Mouse (Mus musculus) adrenal gland, postnatal 25 days (tissue): Measurements from ENCODE around the gene Pcnx. TPM values are rescaled to one million over a fixed set of nuclear protein-coding genes. Genes with fewer than 3 reads are reported as not detected.

ENCODE experiments used
- DNase-seq: peaks from one replicate; pipeline ENCODE4 v3.0.0; 2021; ENCODE audit warnings: mixed read lengths
- total RNA-seq: library from RNA; stranded (reverse); gene quantifications from 2 replicates; pipeline ENCODE4 v1.2.3, GENCODE M21; 2021

The Pcnx gene
- total RNA-seq, 1 experiment from 2014 or later, result 64.0 TPM

DNA sequence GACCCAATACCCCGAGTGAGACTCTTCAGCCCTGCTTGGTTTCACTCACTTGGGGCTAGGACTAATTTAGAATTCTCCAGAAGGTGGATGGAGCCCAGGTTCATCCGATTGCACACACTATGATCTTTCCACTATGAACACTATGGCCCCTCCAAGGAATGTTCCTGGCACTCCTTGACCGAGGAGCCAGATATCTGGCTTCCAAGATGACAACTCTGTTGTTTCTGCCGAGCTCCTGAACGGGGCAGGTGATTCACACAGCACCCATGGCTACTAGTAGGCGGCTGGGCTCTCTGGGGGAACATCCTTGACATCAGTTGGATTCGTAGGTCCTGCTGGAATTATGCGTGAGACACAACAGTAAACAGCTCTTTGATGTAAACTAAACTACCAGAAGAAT is 4.8 kb upstream of the Pcnx start:
- DNase-seq, result no peak

DNA sequence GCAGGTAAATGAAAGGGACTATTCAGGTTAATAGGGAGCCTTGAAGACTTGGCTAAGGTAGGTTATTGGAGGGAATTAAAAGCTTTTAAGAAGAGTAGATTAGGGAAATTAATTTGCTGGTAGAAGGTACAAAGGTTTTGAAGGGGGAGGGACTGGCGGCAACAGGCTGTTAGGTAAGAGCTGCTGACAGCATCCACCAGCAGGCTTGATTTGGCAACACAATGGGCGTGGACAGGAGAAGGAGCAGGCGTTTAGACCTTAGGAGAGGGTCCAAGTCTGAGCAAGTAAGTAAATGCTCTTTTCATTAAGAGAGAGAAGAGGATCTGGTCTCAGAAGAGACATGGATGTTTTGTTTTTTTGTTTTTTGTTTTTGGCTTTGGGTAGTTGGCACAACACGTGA is 3.1 kb upstream of the Pcnx start:
- no peak for DNase-seq

DNA sequence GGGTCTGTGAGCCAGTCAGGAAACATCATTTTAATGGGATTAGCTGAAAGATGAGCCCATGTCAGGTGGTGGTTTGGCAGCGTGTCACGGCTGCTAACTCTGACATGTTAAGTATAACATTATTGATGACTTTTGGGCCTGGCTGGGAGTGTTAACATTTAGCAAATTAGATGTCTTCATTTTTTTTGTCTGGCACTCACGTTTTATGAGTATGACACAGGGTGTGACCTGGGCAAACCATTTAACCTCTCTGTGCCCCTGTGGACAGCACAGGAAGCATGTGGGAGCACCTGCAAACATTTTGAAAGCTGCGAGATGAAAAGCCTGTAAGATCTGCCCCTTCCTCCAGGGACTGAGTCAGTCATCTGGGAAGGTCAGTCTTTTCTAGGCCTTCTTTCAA is 2.6 kb upstream of the Pcnx start:
- no peak for DNase-seq

DNA sequence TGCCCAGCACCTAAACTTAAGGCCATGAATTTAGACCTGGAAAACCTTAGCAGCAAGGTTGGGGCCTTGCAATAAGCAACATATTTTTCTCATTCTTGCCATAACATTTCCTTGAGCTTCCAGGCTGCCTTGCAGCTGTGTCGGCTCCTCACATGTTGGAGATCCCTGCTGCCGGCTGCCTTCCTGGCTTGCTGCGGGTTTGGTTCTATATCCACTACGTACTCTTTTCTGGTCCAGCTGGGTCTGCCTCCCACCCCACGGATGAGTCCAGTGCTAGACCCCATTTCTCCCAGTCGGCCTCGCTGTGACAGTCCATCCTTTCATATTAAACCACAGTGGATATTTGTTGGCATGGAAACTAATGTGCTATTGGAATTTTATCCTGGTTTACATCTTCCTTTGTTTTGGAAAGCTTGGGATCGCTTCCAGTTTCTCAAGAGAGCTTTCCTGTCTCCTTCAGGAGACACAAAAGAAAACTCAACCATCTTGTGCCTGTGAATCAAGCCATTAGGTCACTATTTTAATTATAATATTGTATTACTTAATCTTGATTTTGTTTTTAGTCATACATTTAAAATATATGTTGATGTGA is 1.7 kb upstream of the Pcnx start:
- DNase-seq, result no peak

DNA sequence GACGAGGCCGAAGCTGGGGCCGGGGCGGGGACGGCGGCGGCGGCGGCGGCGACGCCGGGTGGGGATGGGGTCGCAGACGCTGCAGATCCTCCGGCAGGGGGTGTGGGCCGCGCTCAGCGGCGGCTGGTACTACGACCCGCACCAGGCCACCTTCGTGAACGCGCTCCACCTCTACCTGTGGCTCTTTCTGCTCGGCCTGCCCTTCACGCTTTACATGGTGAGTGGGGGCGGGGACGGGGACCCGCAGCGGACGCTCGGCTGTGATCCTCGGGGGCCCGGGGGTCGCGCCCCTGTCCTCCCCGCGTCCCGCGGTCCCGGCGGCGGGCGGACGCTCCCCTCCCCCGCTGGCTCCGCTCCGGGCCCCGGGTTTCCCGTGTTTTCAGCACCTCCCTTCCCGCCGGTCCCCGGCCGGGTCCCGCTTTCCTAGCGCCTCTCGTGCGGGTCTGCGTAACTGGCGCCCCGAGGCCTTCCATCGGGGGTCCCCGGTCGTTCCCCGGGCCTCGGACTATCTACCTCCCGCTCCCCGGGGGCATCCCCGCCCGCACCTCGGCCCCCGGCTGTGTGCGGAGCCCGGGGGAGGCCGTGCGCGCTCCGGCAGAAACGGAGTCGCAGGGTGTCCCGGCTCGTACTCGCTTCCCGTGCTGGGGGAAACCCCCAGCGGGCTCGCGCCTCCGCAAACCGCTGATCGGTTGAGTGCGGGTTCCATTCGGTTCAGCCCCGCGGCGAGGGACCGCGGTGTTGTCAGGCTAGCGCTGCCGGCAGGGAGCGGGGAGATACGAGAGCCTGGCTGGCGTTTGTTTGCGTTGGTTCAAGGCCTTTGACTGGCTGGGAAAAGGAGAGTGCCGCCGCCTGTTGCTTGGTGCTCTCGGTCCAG is 722 bp downstream of the Pcnx start:
- peak; percentile 67 for DNase-seq

DNA sequence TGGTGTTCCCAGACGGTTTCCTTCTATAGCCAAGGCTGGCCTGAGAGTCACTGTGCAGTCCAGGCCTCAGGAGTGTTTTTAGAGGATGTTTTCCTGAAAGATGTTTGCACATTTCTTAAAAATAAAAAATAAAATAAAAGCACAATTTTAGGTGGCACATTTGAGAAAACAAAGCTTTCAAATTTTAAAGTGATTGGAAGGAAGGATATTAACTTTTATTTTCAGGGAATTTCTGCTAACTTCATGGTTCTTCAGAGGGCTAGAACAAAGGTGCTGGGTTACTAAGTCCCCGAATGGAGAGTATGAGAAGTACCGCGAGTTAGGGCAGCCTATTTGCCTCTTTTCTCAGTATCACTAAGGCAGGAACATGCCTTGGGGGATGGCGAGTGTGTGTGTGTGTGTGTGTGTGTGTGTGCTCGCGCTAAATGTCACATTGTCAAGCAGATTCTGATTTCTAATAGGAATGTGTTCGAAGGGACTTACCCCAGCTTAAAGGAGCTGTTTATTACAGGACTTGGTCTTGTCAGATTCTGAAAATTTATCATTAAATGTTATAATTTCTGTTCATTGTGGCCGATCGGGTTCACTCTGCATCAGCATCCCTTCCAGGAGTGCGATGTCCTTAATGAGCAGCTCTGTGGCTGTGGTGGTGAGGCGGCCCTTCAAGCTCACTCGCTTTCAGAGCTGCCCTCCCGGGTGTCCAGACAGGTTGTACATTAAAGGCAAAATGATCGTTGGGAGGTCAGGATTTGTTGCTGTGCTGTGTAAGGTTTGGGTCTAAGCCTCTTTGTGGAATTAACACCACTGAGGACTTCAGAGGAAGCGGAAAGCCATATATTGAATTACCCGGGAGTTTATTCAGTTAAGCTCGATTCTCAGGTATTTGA is 1.6 kb downstream of the Pcnx start:
- no peak for DNase-seq

DNA sequence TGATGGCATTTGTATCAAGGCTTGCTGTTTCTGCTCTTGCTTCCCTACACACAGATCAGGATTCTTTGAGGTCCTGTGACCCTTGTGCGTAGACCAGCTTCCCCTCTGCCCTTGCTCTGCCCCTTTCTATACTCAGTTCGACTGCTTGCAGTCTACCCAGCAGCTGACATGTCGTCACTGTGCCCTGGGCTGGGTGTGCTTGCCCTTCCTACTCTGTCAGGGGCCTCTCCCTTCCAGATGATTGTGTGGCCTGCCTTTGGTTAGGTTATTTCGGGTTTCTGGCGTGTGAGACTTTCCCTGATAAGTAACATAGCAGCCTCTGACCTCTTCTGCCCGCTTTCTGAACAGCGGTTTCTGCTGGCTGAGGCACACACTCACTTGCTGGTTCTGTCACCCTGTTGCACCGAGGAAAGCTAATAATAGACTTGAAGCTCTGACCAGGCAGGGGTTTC is 2.6 kb downstream of the Pcnx start:
- DNase-seq, result no peak

DNA sequence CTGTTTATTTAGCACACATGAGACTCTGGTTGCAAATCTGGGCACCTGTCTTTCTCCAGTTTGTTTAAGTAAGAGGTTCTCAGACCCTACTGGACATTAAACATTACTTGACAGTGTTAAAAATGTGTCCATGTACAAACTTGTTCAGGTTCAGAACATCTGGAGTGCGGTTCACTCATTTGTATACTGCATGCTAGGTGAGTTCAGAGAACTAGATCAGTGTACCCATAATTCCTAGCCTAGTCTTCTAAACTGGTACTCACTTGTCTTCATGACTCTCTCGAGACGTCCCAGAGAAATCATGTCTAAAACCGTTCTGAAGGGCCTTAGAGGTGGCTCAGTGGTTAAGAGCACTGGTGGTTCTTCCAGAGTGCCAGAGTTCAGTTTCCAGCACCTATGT is 4.1 kb downstream of the Pcnx start:
- no peak for DNase-seq

DNA sequence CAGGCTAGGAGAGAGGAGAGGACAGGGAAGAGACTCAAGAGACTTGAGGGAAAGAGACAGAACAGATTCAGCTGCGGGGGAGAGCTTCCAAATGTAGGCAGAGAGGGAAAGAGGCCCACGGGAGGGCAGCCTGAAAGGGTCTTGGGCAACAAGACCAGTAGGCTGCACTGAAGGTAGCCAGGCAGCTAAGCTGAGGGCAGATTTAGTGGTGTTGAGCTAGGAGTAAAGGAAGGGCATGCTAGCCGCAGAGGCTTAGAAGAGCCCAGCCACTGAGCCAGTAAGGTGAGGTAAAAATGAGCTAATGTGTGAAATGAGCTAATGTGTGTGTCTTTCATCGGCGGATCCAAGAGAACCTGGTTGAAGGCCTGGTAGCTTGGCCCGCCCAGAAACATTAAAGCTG is 5.4 kb downstream of the Pcnx start:
- DNase-seq, result no peak

DNA sequence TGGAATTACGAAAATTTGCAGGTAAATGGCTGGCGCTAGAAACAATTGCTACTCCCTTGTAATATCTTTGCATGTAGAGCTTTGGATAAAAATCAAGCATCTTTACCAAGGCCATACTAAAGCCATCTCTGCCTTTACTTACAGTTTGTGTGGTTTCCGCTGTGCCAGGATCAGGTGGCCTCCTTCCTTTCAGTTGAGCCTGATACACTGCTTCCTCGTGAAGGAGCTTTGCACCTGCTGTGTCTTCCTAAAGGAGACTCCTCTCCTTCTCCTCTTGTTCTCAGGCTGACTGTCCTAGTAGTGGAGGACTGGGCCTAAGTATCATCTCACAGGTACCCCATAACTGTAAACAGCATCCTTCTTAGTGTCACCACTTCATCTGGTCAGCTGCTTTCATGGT is 7.5 kb downstream of the Pcnx start:
- DNase-seq, result no peak

DNA sequence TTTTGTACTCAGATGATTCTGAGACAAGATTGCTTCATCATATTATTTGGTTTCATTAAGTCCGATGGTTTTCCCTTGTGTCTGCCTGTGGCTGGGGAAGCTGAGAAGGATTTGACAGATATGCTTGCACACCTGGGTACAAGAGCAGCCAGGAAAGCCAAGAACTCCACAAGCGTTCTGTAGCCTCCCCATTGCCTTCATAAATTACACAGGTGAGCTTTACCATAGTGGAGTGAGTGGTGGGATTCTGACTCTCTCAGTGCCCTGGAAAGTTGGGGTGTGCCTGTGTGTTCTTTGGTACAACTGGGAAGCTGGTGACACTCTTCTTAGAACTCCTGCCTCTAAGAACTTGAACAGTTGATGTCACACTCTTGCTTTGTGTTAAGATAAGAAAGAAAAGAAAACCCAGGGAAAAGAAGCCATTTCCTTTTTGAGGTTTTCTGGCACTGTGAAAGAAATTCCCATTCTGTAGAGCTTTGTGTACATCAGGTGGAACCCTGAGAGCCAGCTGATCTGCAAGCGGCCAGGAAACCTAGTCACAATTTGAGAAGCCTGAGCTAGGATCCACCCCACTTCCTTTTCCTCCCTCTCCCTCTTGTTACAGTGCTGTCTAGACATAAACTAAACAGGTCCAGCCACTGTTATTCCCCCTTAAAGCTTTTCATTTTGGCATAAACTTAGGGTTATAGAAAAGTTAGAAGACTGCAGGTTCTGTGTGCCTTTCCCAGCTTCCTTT is 9.6 kb downstream of the Pcnx start:
- DNase-seq, result no peak

DNA sequence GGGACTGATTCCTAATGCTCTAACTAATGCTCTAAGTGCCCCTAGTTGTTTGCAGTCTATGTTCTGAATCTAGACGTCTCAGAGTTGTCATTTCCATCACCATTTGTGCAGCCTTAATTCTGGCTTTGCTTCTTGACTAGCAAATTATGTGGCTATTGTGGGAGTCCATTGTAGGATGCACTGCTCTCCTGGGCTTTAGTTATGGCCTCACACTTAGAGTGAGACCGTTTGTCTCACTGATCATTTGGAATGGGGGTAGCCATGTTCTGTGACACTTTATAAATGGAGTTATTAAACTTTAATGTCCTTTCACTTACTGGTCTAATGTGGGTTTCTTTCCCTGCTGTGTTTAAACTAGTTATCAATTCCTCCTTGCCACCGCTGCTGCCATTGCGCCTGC is 13.5 kb downstream of the Pcnx start:
- DNase-seq, result no peak

DNA sequence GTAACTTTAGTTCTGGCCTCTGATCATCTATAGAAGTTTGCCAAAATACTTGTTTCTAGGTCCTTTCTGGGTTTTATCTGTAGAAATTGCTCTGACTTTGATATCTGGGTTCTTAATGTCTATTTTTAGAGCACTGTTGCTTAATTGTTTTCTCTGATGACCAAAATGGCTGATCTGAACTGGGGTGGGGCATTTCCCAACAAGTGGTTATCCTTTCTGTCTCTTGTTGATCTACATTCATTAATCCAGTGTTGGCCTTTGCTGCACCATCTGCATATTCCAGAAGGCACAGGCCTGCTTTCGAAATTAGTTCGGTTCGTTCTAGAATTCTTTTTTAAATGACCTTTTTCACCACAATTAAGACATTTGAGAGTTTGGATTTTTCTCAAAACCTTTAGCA is 20.3 kb downstream of the Pcnx start:
- DNase-seq, result no peak

DNA sequence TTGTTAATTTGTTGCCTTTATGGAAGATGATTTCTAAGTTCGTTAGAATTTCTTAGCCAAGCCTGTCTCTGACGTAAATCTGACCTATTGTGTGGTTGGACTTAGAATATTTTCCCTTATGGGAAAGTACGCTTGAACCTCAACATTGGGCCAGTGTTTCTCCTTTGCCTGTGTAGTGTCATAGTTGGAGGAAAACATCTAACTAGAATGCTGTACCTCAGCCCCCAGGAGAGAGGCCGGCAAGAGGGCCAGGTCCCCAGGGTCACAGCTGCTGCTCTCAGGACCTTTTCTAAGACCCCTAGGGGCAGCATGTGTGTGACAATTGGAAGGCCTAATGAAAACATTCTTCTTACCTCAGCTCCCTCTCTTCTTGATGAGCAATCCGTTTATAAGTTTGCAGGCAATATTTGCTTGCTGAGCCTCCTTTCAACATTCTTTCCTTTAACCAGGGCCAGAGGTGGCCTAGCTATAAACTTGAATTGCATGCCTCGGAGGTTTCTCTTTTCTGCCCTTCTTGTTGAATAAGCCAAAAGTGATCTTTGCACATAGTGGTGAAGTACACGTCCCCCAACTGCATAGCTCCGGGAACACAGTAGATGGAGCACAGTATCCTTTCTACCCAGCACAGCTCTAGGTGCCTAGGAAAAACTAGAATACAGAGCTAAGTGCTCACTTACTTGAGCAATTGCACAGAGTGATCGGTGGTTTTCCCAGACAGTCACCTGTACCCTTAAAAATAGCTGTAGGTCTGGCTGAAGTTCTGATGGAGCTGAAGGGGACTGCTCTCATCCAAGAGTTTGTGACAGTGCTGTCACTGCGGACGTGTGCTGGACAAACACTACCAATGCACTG is 23.7 kb downstream of the Pcnx start:
- no peak for DNase-seq

DNA sequence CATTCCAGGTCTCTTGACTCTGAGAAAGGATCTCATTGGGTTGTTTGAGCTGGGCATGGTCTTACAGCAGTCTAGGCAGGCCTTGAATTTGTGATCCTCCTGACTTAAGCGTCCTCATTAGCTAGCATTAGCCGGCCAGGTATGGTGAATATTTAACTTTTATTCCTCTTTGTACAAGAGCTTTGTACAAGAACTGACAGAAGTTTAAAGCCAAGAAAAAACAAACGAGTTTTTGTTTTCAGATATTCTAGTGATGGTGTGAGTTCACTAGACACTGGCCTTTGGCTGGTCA is 24.2 kb downstream of the Pcnx start:
- DNase-seq, result no peak

DNA sequence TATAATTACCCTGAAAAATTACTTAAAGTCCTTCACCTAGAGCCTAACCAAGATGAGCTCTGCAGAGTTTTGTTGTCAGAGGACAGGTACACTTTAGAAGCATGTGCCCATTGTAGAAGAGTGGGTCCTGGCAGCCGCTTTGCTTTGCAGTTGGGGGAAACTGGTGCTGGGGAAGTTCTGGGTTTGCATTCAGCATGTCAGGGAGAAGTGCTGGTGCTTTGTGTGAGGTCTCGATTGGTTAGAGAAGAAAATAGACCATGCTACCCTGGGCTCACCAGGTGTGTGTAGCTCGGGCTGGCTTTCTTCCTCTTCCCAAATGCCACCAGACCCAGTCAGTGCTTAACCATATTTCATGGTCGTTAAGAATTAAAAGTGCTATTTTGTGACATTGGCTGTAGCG is 25.2 kb downstream of the Pcnx start:
- DNase-seq, result no peak

DNA sequence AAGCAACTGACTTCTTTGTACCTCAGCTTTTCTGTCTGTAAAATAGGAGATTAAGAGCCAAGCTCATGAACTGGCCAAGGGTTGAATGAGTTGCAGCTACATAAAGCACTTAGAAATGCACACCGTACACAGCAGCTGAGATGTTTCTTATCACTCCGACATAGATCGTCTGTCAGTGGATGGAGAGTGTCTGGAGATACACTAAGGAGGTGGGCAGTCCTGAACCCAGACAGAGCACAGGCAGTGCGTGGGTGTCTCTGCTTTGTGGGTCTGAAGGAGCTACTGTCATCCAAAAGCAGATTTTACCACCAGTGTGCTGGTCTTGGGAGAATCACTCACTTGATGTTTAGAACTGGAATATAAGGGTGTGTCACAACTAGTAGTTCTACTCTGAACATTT is 26.2 kb downstream of the Pcnx start:
- DNase-seq, result no peak

DNA sequence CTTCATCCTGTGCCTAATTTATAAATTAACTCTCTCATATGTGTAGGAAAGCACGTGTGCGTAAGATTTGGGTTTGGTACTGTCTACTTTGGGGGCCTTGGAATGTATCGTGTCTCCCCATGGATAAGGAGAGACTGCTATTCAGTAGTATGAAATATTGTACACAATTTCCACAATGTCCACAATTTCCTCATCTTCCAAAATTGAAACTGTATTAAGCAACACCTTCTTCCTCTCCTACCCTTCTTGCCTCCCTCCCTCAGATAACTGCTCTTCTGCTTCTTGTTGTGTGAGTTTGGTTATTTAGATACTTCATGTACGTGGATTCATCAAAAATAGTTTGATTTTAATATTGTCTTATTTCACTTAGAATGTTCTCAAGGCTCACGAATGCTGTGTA is 29.1 kb downstream of the Pcnx start:
- DNase-seq, result no peak

DNA sequence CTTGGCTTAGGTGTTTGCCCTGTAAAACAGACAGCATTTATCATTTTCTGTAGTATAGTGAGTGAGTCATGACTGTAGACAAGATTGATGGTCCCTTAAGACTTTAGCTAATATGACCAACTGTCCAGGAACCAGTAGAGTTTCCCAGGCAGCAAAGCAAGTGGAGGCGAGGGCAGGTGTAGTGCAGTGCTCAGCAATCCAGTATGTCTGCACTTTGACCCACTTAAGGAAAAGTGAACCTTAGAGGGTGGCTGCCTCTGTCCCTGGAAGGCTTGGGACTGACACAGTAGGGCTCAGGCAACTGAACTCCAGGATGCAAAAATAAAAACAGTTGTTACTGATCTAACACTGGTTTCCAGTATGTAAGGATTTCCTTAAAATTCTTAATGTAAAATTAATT is 32.1 kb downstream of the Pcnx start:
- no peak for DNase-seq

DNA sequence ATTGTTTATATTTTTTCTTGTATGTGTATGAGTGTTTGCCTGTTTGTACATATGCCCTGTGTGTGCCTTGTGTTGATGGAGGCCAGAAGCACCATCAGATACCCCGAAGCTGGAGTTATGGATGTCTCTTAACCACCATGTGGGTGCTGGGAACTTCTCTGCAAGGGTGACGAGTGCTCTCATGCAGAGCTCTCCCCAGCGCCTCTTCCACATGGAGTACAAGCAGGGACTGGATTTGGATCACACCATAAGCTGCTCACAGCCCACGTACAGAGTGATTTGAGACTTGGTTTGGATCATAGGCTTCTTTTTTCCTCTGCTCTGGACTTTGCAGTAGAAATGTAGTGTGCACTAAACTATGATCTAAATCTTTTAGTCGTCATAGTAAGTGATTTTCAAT is 34.5 kb downstream of the Pcnx start:
- DNase-seq, result no peak

DNA sequence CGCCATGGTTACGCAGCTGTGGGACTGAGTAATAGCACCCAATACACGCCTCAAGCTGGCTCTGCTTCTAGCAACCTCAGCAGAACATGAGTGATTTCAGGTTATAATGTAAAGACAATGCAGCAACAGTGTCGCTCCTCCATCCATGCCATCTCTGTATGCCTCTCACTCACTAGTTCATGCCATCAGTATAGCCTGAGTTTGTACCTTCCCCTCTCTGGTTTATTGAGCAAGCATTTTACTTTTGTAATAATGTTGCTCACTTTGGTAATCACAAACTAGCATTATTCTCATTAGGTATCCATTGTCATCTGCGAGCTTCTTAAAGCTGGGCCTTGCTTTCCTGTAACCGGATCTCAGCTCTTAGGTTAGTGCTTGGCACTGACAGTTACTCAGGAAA is 36.2 kb downstream of the Pcnx start:
- DNase-seq, result no peak

DNA sequence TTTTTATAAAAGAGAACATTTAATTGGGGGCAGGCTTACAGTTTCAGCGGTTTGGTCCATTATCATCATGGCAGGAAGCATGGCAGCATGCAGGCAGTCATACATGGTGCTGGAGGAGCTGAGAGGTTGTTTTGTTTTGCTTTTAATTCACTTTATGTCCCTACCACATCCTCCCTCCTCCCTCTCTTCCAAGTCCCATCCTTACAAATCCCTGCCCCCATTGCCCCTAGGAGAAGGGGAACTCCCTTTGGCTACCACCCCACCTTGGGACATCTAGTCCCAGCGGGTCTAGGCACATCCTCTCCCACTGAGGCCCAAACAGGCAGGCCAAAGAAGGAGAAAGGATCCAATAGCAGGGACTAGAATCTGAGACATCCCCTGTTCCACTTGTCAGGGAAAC is 44.6 kb downstream of the Pcnx start:
- DNase-seq, result no peak
